Mouse (Mus musculus) heart, adult 8-10 months (tissue): ENCODE measurements at regions not wholly inside any gene's neighbourhood (a gene's known extent, or its start where the extent isn't known, plus 50 kb on each side); places are given as distances from the start of the nearest gene placed in this dataset.
A peak's percentile ranks its signal among the peaks of the same experiment; 100 is the strongest.

Experiments used
- DNase-seq: peaks from one replicate; pipeline ENCODE4 v3.0.0; 2022; ENCODE audit warnings: low spot score

DNA sequence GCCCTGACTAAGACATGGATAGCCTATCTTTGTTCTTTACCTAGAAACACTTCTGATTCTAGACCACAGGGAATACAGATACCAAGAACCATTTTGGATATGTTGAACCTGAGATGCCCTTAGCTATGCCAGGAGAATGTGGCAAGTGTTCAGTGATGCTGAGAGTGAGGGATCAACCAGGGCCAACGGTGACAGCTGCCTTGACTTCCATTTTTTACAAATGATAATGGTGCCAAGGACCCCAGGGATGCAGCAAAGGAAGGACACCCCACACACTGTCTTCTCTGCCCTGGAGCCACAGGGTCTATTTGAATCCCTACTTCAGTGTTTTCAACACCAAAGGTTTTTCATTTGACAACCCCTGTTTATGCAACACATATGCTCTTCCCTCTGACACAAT, 174.4 kb downstream of the Gsdmc2 start:
- DNase-seq: no peak

DNA sequence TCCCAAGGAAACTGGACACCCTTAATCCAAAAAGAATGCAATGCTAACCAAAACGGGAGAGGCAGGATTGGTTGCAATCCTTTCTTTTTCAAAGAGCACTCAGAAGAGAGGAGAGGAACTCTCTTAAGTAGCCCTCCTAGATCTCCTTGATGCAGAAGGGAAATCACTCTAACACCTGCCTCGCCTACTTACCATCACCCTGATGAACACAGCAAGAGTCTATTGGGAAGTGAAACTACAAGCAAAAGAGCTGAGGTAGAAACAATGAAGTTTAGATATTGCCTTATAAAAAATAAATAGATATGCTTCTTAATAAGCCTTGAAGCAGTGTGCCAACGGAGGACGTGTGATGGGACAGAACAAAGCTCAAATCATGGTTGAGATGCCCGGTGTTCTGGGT, 177.4 kb downstream of the Gsdmc2 start:
- DNase-seq: no peak

GRCm38 (mm10) chr15:63665517-63665916, 179.5 kb downstream of the Gsdmc2 start:
- DNase-seq: no peak

- DNase-seq: no peak
These were observed 180.1 kb downstream of the Gsdmc2 start for GRCm38 (mm10) chr15:63664877-63665276.

GRCm38 (mm10) chr15:63662183-63662582, 182.8 kb downstream of the Gsdmc2 start:
- DNase-seq: no peak

DNA sequence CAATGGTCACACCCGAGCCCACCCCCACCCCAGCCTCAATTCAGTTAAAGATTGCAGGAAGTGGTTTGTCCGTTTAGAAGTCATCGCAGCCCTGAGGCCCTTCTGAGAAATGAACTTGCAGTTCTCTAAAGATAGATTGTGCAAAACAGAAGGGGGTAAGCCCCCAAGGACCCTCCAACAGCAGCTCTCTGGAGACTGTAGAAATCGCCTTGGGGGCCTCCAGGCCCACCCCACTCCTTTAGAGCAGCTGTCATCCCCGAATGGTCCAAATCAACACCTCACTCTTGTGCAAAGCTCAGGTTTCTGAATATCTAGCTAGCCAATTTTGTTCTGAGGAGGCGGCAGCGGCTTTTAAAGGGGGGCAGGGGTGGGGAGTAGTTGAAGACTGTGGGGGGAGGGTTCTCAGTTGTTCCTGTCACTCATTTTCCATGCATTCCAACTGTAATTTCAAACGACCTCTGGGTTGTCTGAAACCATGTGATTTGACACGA, 186.9 kb downstream of the Gsdmc2 start:
- no peak for DNase-seq

DNA sequence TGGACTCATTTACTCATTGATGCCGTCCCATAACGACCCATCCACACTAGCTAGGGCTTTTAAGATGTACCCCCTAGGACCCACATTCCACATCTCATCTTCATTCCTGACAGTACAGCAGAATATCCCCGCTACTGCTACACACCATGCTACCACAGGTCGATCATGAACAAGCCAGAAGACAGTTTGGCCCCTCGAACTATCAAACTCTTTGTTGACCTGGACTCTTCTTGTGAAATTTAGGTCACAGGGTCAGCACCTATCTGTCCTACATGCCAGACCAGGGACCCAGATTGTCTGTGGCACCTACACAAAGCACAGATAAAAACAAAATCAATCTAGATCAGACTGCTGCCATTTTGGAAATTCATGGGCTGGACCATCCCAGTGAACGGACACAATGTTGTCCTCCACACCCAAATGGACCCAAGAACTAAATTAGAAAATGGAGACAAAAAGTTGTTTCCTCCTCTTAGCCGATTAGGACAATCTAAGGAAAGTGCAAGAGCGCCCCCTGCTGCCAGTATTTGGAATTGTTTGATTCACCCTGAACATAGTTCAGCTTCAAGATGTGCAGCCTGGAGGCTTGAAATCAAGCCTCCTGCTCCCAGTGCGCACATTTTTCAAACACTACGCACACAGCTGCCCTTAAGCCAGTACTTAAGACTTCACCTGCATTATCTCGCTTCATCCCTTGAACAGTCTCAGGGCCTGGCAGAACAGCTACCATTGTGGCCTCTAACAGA, 192.6 kb downstream of the Gsdmc2 start:
- DNase-seq: peak; percentile 73

DNA sequence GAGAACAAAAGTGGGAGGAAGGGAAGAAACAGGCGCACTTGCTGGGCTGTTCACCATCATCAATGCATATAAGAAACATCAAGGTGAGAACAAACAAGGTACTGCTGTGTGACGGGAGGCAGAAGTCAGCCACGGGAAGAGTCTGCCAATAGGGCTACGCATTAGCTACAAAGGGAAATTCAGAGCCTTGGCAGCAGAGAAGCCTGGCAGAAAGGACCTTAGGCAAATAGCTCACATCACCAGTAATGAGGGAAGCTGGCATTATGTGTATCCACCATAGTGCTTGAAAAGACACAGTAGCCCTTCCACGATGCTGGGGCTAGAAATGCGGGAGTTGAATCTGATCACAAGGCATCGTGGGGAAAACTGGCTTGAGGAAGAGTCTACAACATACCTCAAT, 193.9 kb downstream of the Gsdmc2 start:
- no peak for DNase-seq

DNA sequence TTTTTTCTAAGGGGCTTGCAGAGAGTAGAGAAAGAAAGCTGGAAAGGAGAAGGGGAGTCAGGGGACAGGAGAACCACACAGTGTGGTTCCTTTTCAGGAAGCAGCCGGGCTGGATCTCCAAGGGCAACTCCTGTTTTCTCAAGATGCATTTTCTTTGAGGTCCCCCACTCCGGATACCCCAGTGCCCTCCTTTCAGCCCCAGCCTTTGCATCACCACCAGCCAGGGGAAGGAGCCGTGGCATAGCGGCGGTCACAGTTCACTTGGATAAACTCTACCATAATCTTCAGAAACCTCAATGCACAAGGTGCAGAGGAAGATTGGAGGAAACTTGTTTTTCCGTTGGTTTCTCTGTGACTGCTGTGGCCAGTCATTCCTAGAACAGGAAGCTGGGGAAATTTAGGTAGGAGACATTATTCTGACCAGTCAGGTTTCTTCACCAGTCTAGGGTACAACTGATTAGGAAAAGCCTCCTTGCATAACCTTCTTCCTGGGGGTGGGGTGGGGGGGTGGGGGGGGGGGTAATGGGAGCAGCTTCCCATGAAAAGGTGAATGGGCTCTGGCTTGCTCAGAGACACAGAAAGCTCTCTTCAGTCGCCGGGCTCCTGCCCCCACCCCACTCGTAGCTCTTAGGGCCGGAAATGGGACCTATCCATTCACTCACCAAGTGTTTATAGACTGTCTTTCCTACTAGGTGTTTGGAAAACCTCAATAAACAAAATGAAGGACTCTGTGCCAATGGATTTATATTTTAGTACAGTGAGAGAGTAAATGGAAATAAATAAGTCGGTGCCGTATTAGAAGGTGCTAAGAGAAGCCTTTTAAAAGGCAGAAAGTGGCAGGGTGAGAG, 196.6 kb downstream of the Gsdmc2 start:
- DNase-seq: no peak

- no peak for DNase-seq
These were observed 220.2 kb downstream of the Gsdmc2 start for GRCm38 (mm10) chr15:63624814-63625213.

DNA sequence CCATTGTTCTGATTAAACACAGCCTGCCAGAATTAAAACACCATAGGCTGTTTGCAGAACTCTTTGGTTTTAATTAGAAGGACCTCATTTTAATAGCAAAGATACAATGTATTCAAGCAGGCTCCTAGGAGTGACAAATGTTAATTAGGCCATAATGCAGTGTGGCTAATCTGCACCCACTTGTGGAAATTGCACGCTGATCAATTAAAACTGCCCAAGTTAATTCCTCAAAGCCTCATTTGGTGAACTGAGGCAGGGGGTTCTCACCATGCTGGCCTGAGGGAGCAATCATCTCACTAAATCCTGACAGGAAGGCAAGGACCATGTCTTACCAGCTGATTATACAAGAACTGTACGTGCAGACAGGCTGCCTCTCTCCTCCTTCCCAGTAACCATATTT, 220.7 kb downstream of the Gsdmc2 start:
- DNase-seq: no peak

DNA sequence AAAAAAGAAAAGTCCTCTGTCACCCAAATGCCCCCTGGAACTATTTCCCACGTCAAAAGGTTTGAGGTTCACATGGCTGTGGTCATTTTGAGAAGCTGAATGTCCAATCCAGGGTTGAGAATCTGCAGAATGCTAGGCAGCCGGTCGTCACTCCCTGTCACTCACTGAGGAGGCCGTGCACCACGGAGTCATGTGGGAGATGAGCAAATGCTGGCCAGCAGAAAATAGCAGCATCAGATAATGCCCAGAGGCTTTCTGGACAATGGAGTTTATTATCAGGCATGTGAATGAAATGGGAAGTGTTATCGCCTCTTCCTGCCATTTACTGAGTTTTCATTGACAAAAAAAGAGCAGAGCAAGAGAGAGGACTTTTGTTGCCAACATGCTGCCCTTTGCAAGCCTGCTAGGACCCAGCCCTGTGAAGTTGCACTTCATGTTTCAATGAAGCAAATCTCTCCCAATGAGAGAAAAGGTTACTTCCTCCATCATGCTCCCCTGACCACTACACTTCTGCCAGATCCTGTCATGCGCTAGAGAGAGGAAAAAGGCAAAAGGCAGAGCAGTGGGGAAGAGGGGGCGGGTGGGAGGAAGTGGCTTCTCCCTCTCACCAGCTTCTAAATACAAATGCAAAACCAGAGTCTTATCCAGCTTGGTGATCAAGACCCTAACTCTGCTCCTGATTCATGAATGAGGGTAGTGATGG, 228.3 kb downstream of the Gsdmc2 start:
- DNase-seq: no peak

GRCm38 (mm10) chr15:63614191-63614590, 230.8 kb downstream of the Gsdmc2 start:
- no peak for DNase-seq

DNA sequence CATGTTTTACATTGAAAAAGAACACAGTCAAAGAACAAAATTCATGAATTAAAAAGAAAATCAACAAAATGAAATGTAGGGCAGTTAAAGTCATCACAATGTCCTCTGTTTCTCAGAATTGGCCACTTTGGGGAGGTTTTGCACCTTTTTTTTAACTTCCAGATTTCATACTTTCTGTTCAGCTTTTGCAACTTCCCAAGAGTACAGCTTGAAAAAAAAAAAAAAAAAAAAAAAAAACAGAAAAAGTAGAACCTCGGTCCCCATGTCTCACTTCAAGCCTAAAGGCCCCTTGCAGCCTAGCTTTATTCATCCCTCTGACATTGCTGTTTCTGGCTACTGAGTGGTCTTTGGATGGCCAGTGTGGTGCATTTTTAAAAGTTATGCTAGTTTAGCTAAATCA, 231.9 kb downstream of the Gsdmc2 start:
- DNase-seq: no peak

DNA sequence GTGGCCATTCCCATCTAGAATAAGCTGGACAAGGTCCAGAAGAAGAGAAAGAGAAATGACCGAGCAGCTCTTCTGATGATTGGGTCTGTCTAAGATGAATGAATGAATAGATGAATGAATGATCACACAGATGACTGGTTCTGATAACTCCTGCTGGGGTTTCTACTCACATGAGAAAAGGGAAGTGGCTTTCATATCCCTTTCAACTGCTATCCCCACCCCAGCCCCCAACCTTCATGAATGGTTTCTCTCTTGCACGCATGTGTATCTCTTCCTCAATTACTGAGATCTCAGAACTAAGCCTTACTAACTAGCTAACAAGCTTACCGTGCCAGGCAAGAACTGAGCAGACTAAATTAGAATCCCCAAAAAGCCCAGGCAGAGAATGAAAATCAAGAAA, 233.8 kb downstream of the Gsdmc2 start:
- no peak for DNase-seq

DNA sequence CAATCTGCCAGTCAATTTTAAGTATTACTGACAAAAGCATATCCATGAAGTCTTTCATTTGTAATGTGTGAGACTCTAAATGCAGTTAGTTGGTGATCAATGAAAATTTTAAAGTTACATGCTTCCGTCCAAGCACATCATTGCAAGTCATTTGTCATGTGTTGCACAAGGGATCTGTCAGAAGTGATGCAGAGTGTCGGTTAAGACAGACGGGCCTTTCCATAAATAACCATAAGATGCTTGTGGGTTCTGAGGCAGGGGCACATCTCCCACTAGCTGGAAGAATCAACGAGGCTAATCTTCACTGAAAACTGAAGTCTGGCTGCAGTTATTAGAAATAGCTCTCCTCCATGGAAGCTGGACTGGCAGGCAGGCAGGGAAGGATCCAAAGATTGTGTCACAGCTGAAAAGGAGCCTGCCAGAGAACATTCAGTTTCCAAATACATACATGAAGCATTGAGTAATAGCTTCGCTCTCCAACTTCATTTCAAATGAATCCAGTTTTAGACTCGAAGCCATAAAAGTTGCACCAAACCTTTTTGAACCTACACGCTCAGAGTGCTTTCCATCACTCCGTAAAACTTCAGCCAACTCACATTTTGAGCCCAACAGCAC, 241.8 kb downstream of the Gsdmc2 start:
- DNase-seq: no peak

GRCm38 (mm10) chr15:63601543-63601942, 243.4 kb downstream of the Gsdmc2 start:
- DNase-seq: no peak

- DNase-seq: no peak
These were observed 252.1 kb downstream of the Gsdmc2 start for GRCm38 (mm10) chr15:63592758-63593463.

- DNase-seq: no peak
These were observed 285.7 kb downstream of the Gsdmc2 start for GRCm38 (mm10) chr15:63559293-63559692.

- no peak for DNase-seq
These were observed 286.3 kb downstream of the Gsdmc2 start for GRCm38 (mm10) chr15:63558691-63559090.

DNA sequence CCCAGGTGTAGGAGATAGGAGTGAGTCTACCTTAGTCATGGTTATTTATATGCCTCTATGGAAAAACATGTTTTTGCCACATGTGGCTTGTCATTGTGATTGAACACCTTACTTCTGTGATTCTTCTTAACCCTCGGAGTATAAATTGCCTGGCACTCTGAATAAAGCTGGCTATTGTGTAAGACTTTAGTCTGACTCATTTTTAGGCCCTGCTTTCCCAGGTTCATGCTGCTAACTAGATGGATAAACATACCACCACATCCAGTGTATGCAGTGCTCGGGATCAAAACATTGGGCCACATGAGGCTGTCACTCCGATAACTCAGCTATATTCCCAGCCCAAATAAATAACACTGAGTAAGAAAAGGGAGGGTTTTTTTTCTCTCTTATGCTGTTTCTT, 287.2 kb downstream of the Gsdmc2 start:
- no peak for DNase-seq
